Mouse (Mus musculus) lung, embryonic 15.5 days (tissue): ENCODE results near the gene Tln2. TPM values are rescaled to one million over a fixed set of nuclear protein-coding genes. Genes with fewer than 3 reads are reported as not detected.

Experiments
- ATAC-seq: fragments of 200-750 bp; cut with Nextera tagmentation; 2 replicates; pipeline ENCODE4 v1.8.0; 2017; ENCODE audit warnings: moderate number of reproducible peaks, borderline replicate concordance; ENCODE audit not compliant: low FRiP score, low TSS enrichment; ENCODE audit errors: extremely low read depth
- H3K27ac ChIP-seq: fragments of 300-500 bp; sonication (generic); 2 replicates; pipeline ENCODE4 v1.5.1; 2015; ENCODE audit warnings: moderate library complexity, mild to moderate bottlenecking, inconsistent platforms
- H3K27me3 ChIP-seq: fragments of 300-500 bp; sonication (generic); 2 replicates; pipeline ENCODE4 v1.6.1; 2015; ENCODE audit warnings: inconsistent platforms
- H3K36me3 ChIP-seq: fragments of 300-500 bp; sonication (generic); 2 replicates; pipeline ENCODE4 v1.6.1; 2015; ENCODE audit warnings: inconsistent platforms
- H3K4me1 ChIP-seq: fragments of 300-500 bp; sonication (generic); 2 replicates; pipeline ENCODE4 v1.6.1; 2015; ENCODE audit warnings: inconsistent platforms
- H3K4me2 ChIP-seq: fragments of 300-500 bp; sonication (generic); 2 replicates; pipeline ENCODE4 v1.6.1; 2015; ENCODE audit warnings: inconsistent platforms, mild to moderate bottlenecking, moderate library complexity
- H3K4me3 ChIP-seq: fragments of 300-500 bp; sonication (generic); 2 replicates; pipeline ENCODE4 v1.5.1; 2015; ENCODE audit warnings: mild to moderate bottlenecking, inconsistent platforms
- H3K9ac ChIP-seq: fragments of 300-500 bp; sonication (generic); 2 replicates; pipeline ENCODE4 v1.6.1; 2015; ENCODE audit warnings: inconsistent platforms
- H3K9me3 ChIP-seq: fragments of 300-500 bp; sonication (generic); 2 replicates; pipeline ENCODE4 v1.6.1; 2016; ENCODE audit warnings: inconsistent platforms
- WGBS: fragments of 180-500 bp; shearing (Covaris S2); methylation state at CpG from one replicate; pipeline ENCODE4 v1.1.7; 2015; 5-methylcytosine and 5-hydroxymethylcytosine counted together
- polyA plus RNA-seq: library from polyadenylated mRNA; unstranded; fragments of >200 nt; fragmentation: Nextera tagmentation; extraction: Ambion mirVana; gene quantifications from 2 replicates; pipeline ENCODE4 v1.2.1, GENCODE M21; 2015

Tln2 gene
- polyA plus RNA-seq, 1 experiment from 2014 or later = 14.1 TPM

- Histone ChIP-seq H3K4me3 (no peak overlapping the region), H3K36me3 (no peaks in the 10 kb centered on the region), H3K4me1 (peaks cover 4% of the 10 kb centered on the region; the same call in 1 of the 2 replicates), H3K27ac (no peak overlapping the region), H3K27me3 (no peaks in the 10 kb centered on the region), H3K9ac (no peak overlapping the region), H3K4me2 (no peak overlapping the region), H3K9me3 (no peaks in the 10 kb centered on the region)
- ATAC-seq = no peak
- 67% methylated on average over 9 of the region's 9 CpGs for WGBS
These were observed 341.5 kb downstream of the Tln2 start for GRCm38 (mm10) chr9:67218001-67218400.

- WGBS = 52% methylated on average over 3 of the region's 3 CpGs
- no peak for ATAC-seq
- H3K9ac ChIP-seq = no peak overlapping the region
- H3K36me3 ChIP-seq = no peaks in the 10 kb centered on the region
- H3K27ac ChIP-seq = no peak overlapping the region
- no peak overlapping the region for H3K4me3 ChIP-seq
- H3K27me3 ChIP-seq = no peaks in the 10 kb centered on the region
- H3K9me3 ChIP-seq = no peaks in the 10 kb centered on the region
- H3K4me1 ChIP-seq = peaks cover 4% of the 10 kb centered on the region; the same call in 1 of the 2 replicates
- no peak overlapping the region for H3K4me2 ChIP-seq
These were observed 345.1 kb downstream of the Tln2 start for GRCm38 (mm10) chr9:67214191-67214985.

- peak; percentile 73; the same call in 1 of the 2 replicates for ATAC-seq
- no peak overlapping the region for H3K9ac ChIP-seq
- WGBS = 62% methylated on average over 6 of the region's 6 CpGs
- H3K4me3 ChIP-seq = no peak overlapping the region
- H3K4me2 ChIP-seq = no peak overlapping the region
- no peaks in the 10 kb centered on the region for H3K9me3 ChIP-seq
- no peaks in the 10 kb centered on the region for H3K36me3 ChIP-seq
- H3K4me1 ChIP-seq = peaks cover 10% of the 10 kb centered on the region
- H3K27me3 ChIP-seq = no peaks in the 10 kb centered on the region
- no peak overlapping the region for H3K27ac ChIP-seq
These were observed 346.2 kb downstream of the Tln2 start for GRCm38 (mm10) chr9:67213275-67213674.

GRCm38 (mm10) chr9:67211220-67211619 is 348.3 kb downstream of the Tln2 start:
- ATAC-seq = no peak
- Histone ChIP-seq H3K4me2 (no peak overlapping the region), H3K27ac (no peak overlapping the region), H3K9ac (no peak overlapping the region), H3K4me1 (peaks cover 12% of the 10 kb centered on the region), H3K4me3 (no peak overlapping the region), H3K9me3 (no peaks in the 10 kb centered on the region), H3K36me3 (no peaks in the 10 kb centered on the region), H3K27me3 (no peaks in the 10 kb centered on the region)
- WGBS = 91% methylated on average over 4 of the region's 4 CpGs

- Histone ChIP-seq H3K9me3 (no peaks in the 10 kb centered on the region), H3K4me3 (no peak overlapping the region), H3K4me1 (peaks cover 8% of the 10 kb centered on the region), H3K9ac (no peak overlapping the region), H3K27me3 (no peaks in the 10 kb centered on the region), H3K4me2 (no peak overlapping the region), H3K36me3 (no peaks in the 10 kb centered on the region), H3K27ac (no peak overlapping the region)
- ATAC-seq = no peak
- WGBS = 91% methylated on average over 9 of the region's 9 CpGs
These were observed 350.1 kb downstream of the Tln2 start for GRCm38 (mm10) chr9:67209451-67209850.

GRCm38 (mm10) chr9:67208420-67208819 is 351.1 kb downstream of the Tln2 start:
- peak; percentile 31; the same call in 1 of the 2 replicates for ATAC-seq
- Histone ChIP-seq H3K4me3 (no peak overlapping the region), H3K27me3 (no peaks in the 10 kb centered on the region), H3K36me3 (no peaks in the 10 kb centered on the region), H3K27ac (no peak overlapping the region), H3K4me1 (peaks cover 8% of the 10 kb centered on the region), H3K4me2 (no peak overlapping the region), H3K9me3 (no peaks in the 10 kb centered on the region), H3K9ac (no peak overlapping the region)
- WGBS = 15% methylated on average over 3 of the region's 3 CpGs

GRCm38 (mm10) chr9:67205175-67205574 is 354.3 kb downstream of the Tln2 start:
- Histone ChIP-seq H3K36me3 (no peaks in the 10 kb centered on the region), H3K4me1 (peaks cover 8% of the 10 kb centered on the region), H3K4me2 (no peak overlapping the region), H3K9ac (no peak overlapping the region), H3K27me3 (no peaks in the 10 kb centered on the region), H3K4me3 (no peak overlapping the region), H3K27ac (no peak overlapping the region), H3K9me3 (no peaks in the 10 kb centered on the region)
- no peak for ATAC-seq
- 35% methylated on average over 4 of the region's 4 CpGs for WGBS

- Histone ChIP-seq H3K36me3 (no peaks in the 10 kb centered on the region), H3K9ac (no peak overlapping the region), H3K4me2 (no peak overlapping the region), H3K27me3 (no peaks in the 10 kb centered on the region), H3K4me3 (no peak overlapping the region), H3K4me1 (no peaks in the 10 kb centered on the region), H3K9me3 (no peaks in the 10 kb centered on the region), H3K27ac (no peak overlapping the region)
- 96% methylated on average over 8 of the region's 8 CpGs for WGBS
- no peak for ATAC-seq
These were observed 362.9 kb downstream of the Tln2 start for GRCm38 (mm10) chr9:67196609-67197008.

- Histone ChIP-seq H3K9me3 (no peaks in the 10 kb centered on the region), H3K4me3 (no peak overlapping the region), H3K4me2 (no peak overlapping the region), H3K27me3 (no peaks in the 10 kb centered on the region), H3K9ac (no peak overlapping the region), H3K27ac (no peak overlapping the region), H3K36me3 (no peaks in the 10 kb centered on the region), H3K4me1 (no peaks in the 10 kb centered on the region)
- WGBS = 75% methylated on average over 7 of the region's 7 CpGs
- no peak for ATAC-seq
These were observed 364.2 kb downstream of the Tln2 start for GRCm38 (mm10) chr9:67195306-67195705.

- no peak overlapping the region for H3K9ac ChIP-seq
- H3K27ac ChIP-seq = no peak overlapping the region
- H3K27me3 ChIP-seq = no peaks in the 10 kb centered on the region
- H3K4me3 ChIP-seq = no peak overlapping the region
- no peak overlapping the region for H3K4me2 ChIP-seq
- no peaks in the 10 kb centered on the region for H3K4me1 ChIP-seq
- no peaks in the 10 kb centered on the region for H3K9me3 ChIP-seq
- no peaks in the 10 kb centered on the region for H3K36me3 ChIP-seq
- ATAC-seq = no peak
- 62% methylated on average over 10 of the region's 10 CpGs for WGBS
These were observed 367.8 kb downstream of the Tln2 start for GRCm38 (mm10) chr9:67191488-67192331.

- ATAC-seq = no peak
- H3K4me2 ChIP-seq = no peak overlapping the region
- no peaks in the 10 kb centered on the region for H3K4me1 ChIP-seq
- no peaks in the 10 kb centered on the region for H3K9me3 ChIP-seq
- no peak overlapping the region for H3K27ac ChIP-seq
- H3K4me3 ChIP-seq = no peak overlapping the region
- WGBS = 68% methylated on average over 5 of the region's 5 CpGs
- no peaks in the 10 kb centered on the region for H3K36me3 ChIP-seq
- no peaks in the 10 kb centered on the region for H3K27me3 ChIP-seq
- no peak overlapping the region for H3K9ac ChIP-seq
These were observed 371.8 kb downstream of the Tln2 start for GRCm38 (mm10) chr9:67187686-67188085.

GRCm38 (mm10) chr9:67187182-67187581 is 372.3 kb downstream of the Tln2 start:
- Histone ChIP-seq H3K27me3 (no peaks in the 10 kb centered on the region), H3K4me3 (no peak overlapping the region), H3K36me3 (no peaks in the 10 kb centered on the region), H3K9me3 (no peaks in the 10 kb centered on the region), H3K27ac (no peak overlapping the region), H3K9ac (no peak overlapping the region), H3K4me2 (no peak overlapping the region), H3K4me1 (no peaks in the 10 kb centered on the region)
- 51% methylated on average over 4 of the region's 4 CpGs for WGBS
- no peak for ATAC-seq
